Mouse (Mus musculus) bone marrow macrophage, adult 2 months (primary cell): ENCODE results near the gene Txndc9.

Source experiments
- CTCF ChIP-seq: IDR thresholded peaks from 2 replicates; pipeline ENCODE4 v1.5.1; 2012; ENCODE audit warnings: low read depth, mild to moderate bottlenecking, low read length, moderate library complexity
- POLR2A ChIP-seq: IDR thresholded peaks from 2 replicates; pipeline ENCODE4 v1.6.1; 2012; ENCODE audit warnings: mild to moderate bottlenecking, low read depth, low read length, borderline replicate concordance

DNA sequence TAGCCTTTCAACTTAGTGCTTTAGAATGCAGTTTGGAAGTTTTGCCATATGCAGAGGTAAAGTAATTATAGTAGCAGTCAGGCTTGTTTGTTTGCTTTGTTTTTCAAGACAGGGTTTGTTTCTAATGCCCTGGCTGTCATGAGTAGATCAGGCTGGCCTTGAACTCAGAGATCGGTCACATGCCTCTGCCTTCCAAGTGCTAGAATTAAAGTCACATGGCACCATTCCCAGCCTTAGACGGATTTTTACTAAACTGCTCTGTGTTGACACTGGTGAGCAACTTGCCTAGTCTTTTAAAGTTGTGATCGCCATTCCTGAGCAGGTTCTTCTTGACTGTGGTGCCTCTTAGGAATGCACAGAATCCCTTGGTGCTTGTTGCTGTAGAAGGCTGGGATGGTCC lies 9.0 kb upstream of the Txndc9 start:
- no peak for TF ChIP-seq CTCF
- no peak for TF ChIP-seq POLR2A
